8 mouse cellular contexts compared by ENCODE assay signal in genomic region chr6:56703931-56704900, GRCm38 (mm10). TPM values are rescaled to one million over a fixed set of nuclear protein-coding genes. Genes with fewer than 3 reads are reported as not detected.
DNase-seq lines count a peak whose midpoint lies in the region; ATAC-seq and TF ChIP-seq lines count a peak whose summit lies in the region.

TSS of gene Lsm5 (minus strand) at chr6:56704710.

- no peaks in the 10 kb centered on the region for H3K79me2 ChIP-seq in heart, adult 2 months (replicated peaks; ENCODE audit: control insufficient read depth, insufficient read depth, low read length)

- no peaks in the 10 kb centered on the region for H3K9me3 ChIP-seq in embryonic facial prominence, embryonic 13.5 days
- H3K9me3 ChIP-seq in limb, embryonic 13.5 days, result 0 out of 2 replicates have a peak, but pooled peaks cover 4% of the 10 kb centered on the region
- no peaks in the 10 kb centered on the region for H3K9me3 ChIP-seq in midbrain, embryonic 16.5 days (replicated peaks; ENCODE audit: control insufficient read depth, low read length, poor library complexity, severe bottlenecking)

- H3K4me3 ChIP-seq in embryonic facial prominence, embryonic 13.5 days, result peak within 1 kb of the TSS; percentile 81
- peak within 1 kb of the TSS; percentile 88 for H3K4me3 ChIP-seq in heart, adult 2 months
- peak within 1 kb of the TSS; percentile 80 for H3K4me3 ChIP-seq in limb, embryonic 13.5 days
- H3K4me3 ChIP-seq in midbrain, embryonic 16.5 days (ENCODE audit: low read depth, low read length), result peak within 1 kb of the TSS; percentile 67

- intact Hi-C loops in heart, adult 2 months (cut with DNase I), result no loop called here

- peak; percentile 79 for DNase-seq in 3134 (ENCODE audit: extremely low read depth, insufficient read length, low spot score)
- peak; percentile 87 to 88 for DNase-seq in adrenal gland, postnatal 36 days
- peak; percentile 87 to 92 for DNase-seq in heart, adult 2 months
- peak; percentile 87 to 93 for DNase-seq in kidney, adult 8-10 months
- DNase-seq in spleen, postnatal 10 days (ENCODE audit: low spot score in 2 of 2), result peak; percentile 77 to 86

- peak within 1 kb of the TSS; percentile 78 for H3K9ac ChIP-seq in embryonic facial prominence, embryonic 13.5 days
- H3K9ac ChIP-seq in heart, adult 2 months (ENCODE audit: low read depth, low read length), result peak within 1 kb of the TSS; percentile 88
- H3K9ac ChIP-seq in limb, embryonic 13.5 days, result peak within 1 kb of the TSS; percentile 77
- peak within 1 kb of the TSS; percentile 65 for H3K9ac ChIP-seq in midbrain, embryonic 16.5 days (ENCODE audit: low read depth, low read length)

- TF ChIP-seq POLR2A in heart, adult 2 months (IDR thresholded peaks at IDR 0.05; ENCODE audit: insufficient read depth, low read depth, low read length), result peak; percentile 60; the same call in 1 of the 2 replicates

- H3K27me3 ChIP-seq in embryonic facial prominence, embryonic 13.5 days, result no peaks in the 10 kb centered on the region
- H3K27me3 ChIP-seq in heart, adult 2 months (ENCODE audit: control insufficient read depth, insufficient read depth, low read length), result no peaks in the 10 kb centered on the region
- H3K27me3 ChIP-seq in limb, embryonic 13.5 days, result no peaks in the 10 kb centered on the region
- no peaks in the 10 kb centered on the region for H3K27me3 ChIP-seq in midbrain, embryonic 16.5 days (ENCODE audit: control insufficient read depth, insufficient read depth, low read depth, low read length)

- peak within 1 kb of the TSS; percentile 84 for H3K4me2 ChIP-seq in embryonic facial prominence, embryonic 13.5 days
- H3K4me2 ChIP-seq in limb, embryonic 13.5 days (replicated peaks), result peak within 1 kb of the TSS; percentile 88
- H3K4me2 ChIP-seq in midbrain, embryonic 16.5 days (ENCODE audit: low read length), result peak within 1 kb of the TSS; percentile 63

- H3K27ac ChIP-seq in embryonic facial prominence, embryonic 13.5 days, result peak within 1 kb of the TSS; percentile 55; the same call in 1 of the 2 replicates
- peak within 1 kb of the TSS; percentile 70 for H3K27ac ChIP-seq in heart, adult 2 months
- peak within 1 kb of the TSS; percentile 22; the same call in 1 of the 2 replicates for H3K27ac ChIP-seq in limb, embryonic 13.5 days
- H3K27ac ChIP-seq in midbrain, embryonic 16.5 days (ENCODE audit: low read length), result no peak within 1 kb of the TSS; the same call in 1 of the 2 replicates

- peak; percentile 52; the same call in 1 of the 2 replicates for TF ChIP-seq EP300 in heart, adult 2 months (IDR thresholded peaks at IDR 0.05; ENCODE audit: insufficient read depth, low read depth, low read length)

- no peaks in the 10 kb centered on the region for H3K36me3 ChIP-seq in embryonic facial prominence, embryonic 13.5 days
- no peaks in the 10 kb centered on the region for H3K36me3 ChIP-seq in heart, adult 2 months (ENCODE audit: control insufficient read depth, insufficient read depth, low read length)
- H3K36me3 ChIP-seq in limb, embryonic 13.5 days, result peaks cover 4% of the 10 kb centered on the region
- H3K36me3 ChIP-seq in midbrain, embryonic 16.5 days (ENCODE audit: control insufficient read depth, insufficient read depth, low read length), result no peaks in the 10 kb centered on the region; the same call in 1 of the 2 replicates

- H3K4me1 ChIP-seq in embryonic facial prominence, embryonic 13.5 days, result no peaks in the 10 kb centered on the region
- no peaks in the 10 kb centered on the region for H3K4me1 ChIP-seq in heart, adult 2 months (ENCODE audit: control insufficient read depth, insufficient read depth, low read length)
- H3K4me1 ChIP-seq in limb, embryonic 13.5 days, result 0 out of 2 replicates have a peak, but pooled peaks cover 6% of the 10 kb centered on the region
- peaks cover 4% of the 10 kb centered on the region for H3K4me1 ChIP-seq in midbrain, embryonic 16.5 days (ENCODE audit: control insufficient read depth, insufficient read depth, low read length)

- peak; percentile 74 for ATAC-seq in embryonic facial prominence, embryonic 13.5 days (ENCODE audit: insufficient number of reproducible peaks, insufficient read depth, low FRiP score, low TSS enrichment, low read depth)
- peak; percentile 92 for ATAC-seq in limb, embryonic 13.5 days (ENCODE audit: low FRiP score, low read depth)
- peak; percentile 97 for ATAC-seq in midbrain, embryonic 16.5 days

- WGBS in embryonic facial prominence, embryonic 13.5 days, result under 1% methylated on average over 46 of the region's 46 CpGs
- 1% methylated on average over 46 of the region's 46 CpGs for WGBS in heart, adult 2 months
- WGBS in limb, embryonic 13.5 days, result under 1% methylated on average over 46 of the region's 46 CpGs
- under 1% methylated on average over 46 of the region's 46 CpGs for WGBS in midbrain, embryonic 16.5 days

- TF ChIP-seq CTCF in heart, adult 2 months (IDR thresholded peaks at IDR 0.05), result peak; percentile 34

RNA-seq across cellular contexts. Expression of gene Lsm5, which starts in this region (rescaled TPM):
- 10 to 100 TPM; 29.3 to 33.8 TPM for total RNA-seq in adrenal gland, postnatal 36 days (2021)
- 137 and 163 TPM in 2 replicates for polyA plus RNA-seq in embryonic facial prominence, embryonic 13.5 days (2015; fragmentation: Nextera tagmentation; extraction: Ambion mirVana)
- total RNA-seq in heart, adult 2 months (2021), result 10 to 100 TPM; 15.7 to 18.0 TPM
- polyA plus RNA-seq in heart, adult 2 months (2012; rRNA removed), result 4.2 and 6.3 TPM in 2 replicates
- polyA plus RNA-seq in limb, embryonic 13.5 days (2015; fragmentation: Nextera tagmentation; extraction: Ambion mirVana), result 159 and 162 TPM in 2 replicates
- polyA plus RNA-seq in midbrain, embryonic 16.5 days (2015; fragmentation: Nextera tagmentation; extraction: Ambion mirVana), result 65.2 and 82.3 TPM in 2 replicates
